ENCODE assay signal across 8 mouse cellular contexts in genomic region chr13:53178594-53178993, GRCm38 (mm10).
DNase-seq lines count a peak whose midpoint lies in the region; ATAC-seq and TF ChIP-seq lines count a peak whose summit lies in the region.
"Had no signal": no experiment of that assay in that cellular context is flagged by ENCODE, and none has a peak within 500 bp of the region (broad histone marks: within the 10 kb centered on the region; RNA-seq: fewer than 3 reads in every experiment).

No protein-coding gene starts in this region.

- in situ Hi-C loops in Patski (cut with MboI; ENCODE audit: low pct_unique_long_range_greater_than_20kb), result no loop called here

- TF ChIP-seq CTCF in ES-Bruce4 (IDR thresholded peaks at IDR 0.05; ENCODE audit: low read depth, low read length) (no peak), Patski (IDR thresholded peaks at IDR 0.05) (no peak)
- no peak for TF ChIP-seq CTCF in forebrain, postnatal 0 days (IDR thresholded peaks at IDR 0.05; ENCODE audit: low read depth)

- TF ChIP-seq EP300 in ES-Bruce4 (IDR thresholded peaks at IDR 0.05; ENCODE audit: insufficient read depth, low read depth, low read length), result peak; percentile 58; the same call in 1 of the 2 replicates

- 2% methylated on average over 13 of the region's 13 CpGs for WGBS in forebrain, postnatal 0 days

- H3K4me3 ChIP-seq in ES-Bruce4 (ENCODE audit: low read depth, low read length), result peak overlapping the region; percentile 13; the same call in 1 of the 2 replicates
- H3K4me3 ChIP-seq in forebrain, postnatal 0 days (ENCODE audit: low read depth, low read length), result 0 out of 2 replicates have a peak overlapping the region, but pooled peaks have one; percentile 9
- H3K4me3 ChIP-seq: megakaryocyte, embryonic 14.5 days had no signal

- H3K9me3 ChIP-seq in ES-Bruce4 (replicated peaks; ENCODE audit: control insufficient read depth, insufficient read depth, low read length, poor library complexity, severe bottlenecking), result no peaks in the 10 kb centered on the region
- H3K9me3 ChIP-seq in forebrain, postnatal 0 days (ENCODE audit: low read length), result no peaks in the 10 kb centered on the region
- H3K9me3 ChIP-seq: megakaryocyte, embryonic 14.5 days had no signal

- no peaks in the 10 kb centered on the region for H3K36me3 ChIP-seq in ES-Bruce4 (ENCODE audit: control insufficient read depth, insufficient read depth, low read length, poor library complexity, severe bottlenecking)
- no peaks in the 10 kb centered on the region for H3K36me3 ChIP-seq in forebrain, postnatal 0 days (ENCODE audit: insufficient read depth)

- DNase-seq in Patski (ENCODE audit: low read depth, low spot score), result peak; percentile 51
- DNase-seq in forebrain, postnatal 0 days, result peak; percentile 47
- DNase-seq in kidney, postnatal 4 days, result peak; percentile 55 to 72
- DNase-seq in retina, embryonic 14.5 days (ENCODE audit: low spot score), result peak; percentile 54
- DNase-seq in frontal cortex, postnatal 25 days (ENCODE audit: low spot score in 2 of 2), result no peak
- no peak for DNase-seq in gastrocnemius, postnatal 25 days

- no peak for TF ChIP-seq POLR2A in ES-Bruce4 (IDR thresholded peaks at IDR 0.05; ENCODE audit: insufficient read depth, low read length)

- H3K4me2 ChIP-seq in forebrain, postnatal 0 days (ENCODE audit: low read depth), result peak overlapping the region; percentile 30

- H3K27me3 ChIP-seq in ES-Bruce4 (ENCODE audit: control insufficient read depth, insufficient read depth, low read length, poor library complexity, severe bottlenecking) (no peaks in the 10 kb centered on the region), Patski (peaks cover 33% of the 10 kb centered on the region)
- H3K27me3 ChIP-seq in forebrain, postnatal 0 days (ENCODE audit: insufficient read depth, low read length), result no peaks in the 10 kb centered on the region
- H3K27me3 ChIP-seq: megakaryocyte, embryonic 14.5 days had no signal

- CTCF ChIA-PET in Patski (lab: Charles Lee), result no interaction called here

- H3K9ac ChIP-seq in ES-Bruce4 (ENCODE audit: low read depth, poor library complexity, severe bottlenecking), result peak overlapping the region; percentile 23; the same call in 1 of the 2 replicates
- no peak overlapping the region for H3K9ac ChIP-seq in forebrain, postnatal 0 days

- ATAC-seq in Patski, result peak; percentile 20
- ATAC-seq in forebrain, postnatal 0 days, result peak; percentile 24

- POLR2A ChIA-PET in Patski (lab: Charles Lee), result interaction anchor here (0.6 kb wide), 1 partner anchor 26 kb away, joined by 3 read pairs; no protein-coding TSS in a partner anchor

- H3K27ac ChIP-seq in ES-Bruce4 (ENCODE audit: insufficient read depth, low read length), result peak overlapping the region; percentile 82
- 0 out of 2 replicates have a peak overlapping the region, but pooled peaks have one; percentile 35 for H3K27ac ChIP-seq in forebrain, postnatal 0 days (ENCODE audit: low read depth, low read length)

- H3K4me1 ChIP-seq in ES-Bruce4 (ENCODE audit: control insufficient read depth, insufficient read depth, low read length), result peaks cover 25% of the 10 kb centered on the region
- peaks cover 7% of the 10 kb centered on the region for H3K4me1 ChIP-seq in forebrain, postnatal 0 days (ENCODE audit: insufficient read depth)
- H3K4me1 ChIP-seq: megakaryocyte, embryonic 14.5 days had no signal

Comparison
In these comparisons a context has a peak if more than half of its experiments do, and no peak if none do; other contexts are left out.
1. DNase-seq: peak in Patski (single experiment), forebrain, postnatal 0 days (single experiment), kidney, postnatal 4 days (2 of 2) and retina, embryonic 14.5 days (single experiment); none in frontal cortex, postnatal 25 days (0 of 2) and gastrocnemius, postnatal 25 days (single experiment).